Mouse (Mus musculus): ENCODE results near the gene Spg20. TPM values are rescaled to one million over a fixed set of nuclear protein-coding genes. Genes with fewer than 3 reads are reported as not detected.

Spg20 gene
- total and polyA plus RNA-seq, 3 experiments, result 18.5 to 23.3 TPM; not detected in 1

GRCm38 (mm10) chr3:55089291-55089690 is 22.6 kb upstream of the Spg20 start:
- TF ChIP-seq CHD1 (IDR thresholded peaks at IDR 0.05; ENCODE audit: low read depth, low read length) (no peak), MAZ (IDR thresholded peaks at IDR 0.05; ENCODE audit: low read depth, low read length) (no peak), ELF1 (IDR thresholded peaks at IDR 0.05; ENCODE audit: low read depth, low read length) (no peak), HCFC1 (IDR thresholded peaks at IDR 0.05; ENCODE audit: low read depth, low read length) (no peak), MXI1 (IDR thresholded peaks at IDR 0.05; ENCODE audit: low read depth, low read length) (no peak), ZMIZ1 (IDR thresholded peaks at IDR 0.05; ENCODE audit: low read depth, low read length) (no peak), RCOR1 (IDR thresholded peaks at IDR 0.05; ENCODE audit: low read depth, low read length) (no peak), GABPA (IDR thresholded peaks at IDR 0.05; ENCODE audit: low read depth, low read length) (no peak), POLR2AphosphoS5 (IDR thresholded peaks at IDR 0.05; ENCODE audit: borderline replicate concordance, low read depth, low read length) (no peak), SMC3 (IDR thresholded peaks at IDR 0.05; ENCODE audit: low read depth, low read length) (no peak), MYB (IDR thresholded peaks at IDR 0.05; ENCODE audit: low read depth, low read length) (no peak), POLR2AphosphoS2 (IDR thresholded peaks at IDR 0.05; ENCODE audit: low read length) (no peak), RAD21 (IDR thresholded peaks at IDR 0.05; ENCODE audit: low read depth, low read length) (no peak), E2F4 (IDR thresholded peaks at IDR 0.05; ENCODE audit: borderline replicate concordance, low read depth, low read length) (no peak), EP300 (IDR thresholded peaks at IDR 0.05; ENCODE audit: low read depth in 1 of 2, low read length in 2 of 2) (no peak), TCF12 (IDR thresholded peaks at IDR 0.05; ENCODE audit: low read depth, low read length) (no peak), ZNF384 (IDR thresholded peaks at IDR 0.05; ENCODE audit: low read depth, low read length) (no peak), UBTF (IDR thresholded peaks at IDR 0.05; ENCODE audit: borderline replicate concordance, insufficient read depth, low read depth, low read length) (no peak)
- Histone ChIP-seq H3K27me3 (ENCODE audit: control insufficient read depth in 1 of 2, insufficient read depth in 2 of 2, low read length in 2 of 2) (no peaks in the 10 kb centered on the region; a peak in 1 of 4 replicates), H3K4me1 (ENCODE audit: control insufficient read depth in 1 of 2, insufficient read depth in 2 of 2, low read length in 2 of 2) (peaks cover 6% of the 10 kb centered on the region in 2 experiments; a peak in 2 of 4 replicates), H3K36me3 (ENCODE audit: control insufficient read depth in 1 of 2, insufficient read depth in 2 of 2, low read length in 2 of 2) (0 out of 4 replicates have a peak, but pooled peaks cover 0 to 2% of the 10 kb centered on the region in 2 experiments), H3K27ac (ENCODE audit: control insufficient read depth, low read depth, low read length) (no peak overlapping the region), H3K9ac (ENCODE audit: control insufficient read depth, low read depth, low read length, poor library complexity, severe bottlenecking) (no peak overlapping the region), H3K79me2 (ENCODE audit: control insufficient read depth, insufficient read depth, low read length, poor library complexity) (no peaks in the 10 kb centered on the region), H3K9me3 (replicated peaks; ENCODE audit: insufficient read depth, low read length) (no peaks in the 10 kb centered on the region), H3K4me3 (ENCODE audit: control insufficient read depth in 1 of 2, insufficient read depth in 1 of 2, low read depth in 2 of 2, low read length in 2 of 2) (no peak overlapping the region)
- no peak for DNase-seq (ENCODE audit: low read depth, low spot score)

- Histone ChIP-seq H3K27me3 (ENCODE audit: control insufficient read depth in 1 of 2, insufficient read depth in 2 of 2, low read length in 2 of 2) (no peaks in the 10 kb centered on the region; a peak in 2 of 4 replicates), H3K36me3 (ENCODE audit: control insufficient read depth in 1 of 2, insufficient read depth in 2 of 2, low read length in 2 of 2) (no peaks in the 10 kb centered on the region), H3K9me3 (replicated peaks; ENCODE audit: insufficient read depth, low read length) (no peaks in the 10 kb centered on the region), H3K79me2 (ENCODE audit: control insufficient read depth, insufficient read depth, low read length, poor library complexity) (no peaks in the 10 kb centered on the region), H3K4me1 (ENCODE audit: control insufficient read depth in 1 of 2, insufficient read depth in 2 of 2, low read length in 2 of 2) (peaks cover 0 to 3% of the 10 kb centered on the region in 2 experiments; a peak in 1 of 4 replicates), H3K9ac (ENCODE audit: control insufficient read depth, low read depth, low read length, poor library complexity, severe bottlenecking) (no peak overlapping the region), H3K4me3 (ENCODE audit: control insufficient read depth in 1 of 2, insufficient read depth in 1 of 2, low read depth in 2 of 2, low read length in 2 of 2) (no peak overlapping the region), H3K27ac (ENCODE audit: control insufficient read depth, low read depth, low read length) (no peak overlapping the region)
- TF ChIP-seq TCF12 (IDR thresholded peaks at IDR 0.05; ENCODE audit: low read depth, low read length) (no peak), ZNF384 (IDR thresholded peaks at IDR 0.05; ENCODE audit: low read depth, low read length) (no peak), CTCF (IDR thresholded peaks at IDR 0.05 in 2 of 3, conservative IDR thresholded peaks at IDR 0.05 in 1 of 3; ENCODE audit: control insufficient read depth in 1 of 3, insufficient read depth in 1 of 3, low read depth in 2 of 3, low read length in 3 of 3, poor library complexity in 1 of 3, severe bottlenecking in 1 of 3) (no peak), MYB (IDR thresholded peaks at IDR 0.05; ENCODE audit: low read depth, low read length) (no peak), NRF1 (IDR thresholded peaks at IDR 0.05; ENCODE audit: insufficient read depth, low read depth, low read length, poor library complexity, severe bottlenecking) (no peak), MAX (IDR thresholded peaks at IDR 0.05; ENCODE audit: low read length) (no peak), E2F4 (IDR thresholded peaks at IDR 0.05; ENCODE audit: borderline replicate concordance, low read depth, low read length) (no peak), RCOR1 (IDR thresholded peaks at IDR 0.05; ENCODE audit: low read depth, low read length) (no peak), GATA1 (IDR thresholded peaks at IDR 0.05; ENCODE audit: low read depth, low read length) (no peak), POLR2A (IDR thresholded peaks at IDR 0.05; ENCODE audit: control insufficient read depth in 1 of 2, insufficient read depth in 1 of 2, low read depth in 1 of 2, low read length in 2 of 2, poor library complexity in 1 of 2) (no peak), BHLHE40 (IDR thresholded peaks at IDR 0.05; ENCODE audit: borderline replicate concordance, low read depth, low read length) (no peak), MEF2A (IDR thresholded peaks at IDR 0.05; ENCODE audit: extremely low read depth, insufficient replicate concordance, low read depth, low read length, poor library complexity, severe bottlenecking) (no peak)
- no peak for DNase-seq (ENCODE audit: low read depth, low spot score)
These were observed 18.7 kb upstream of the Spg20 start for GRCm38 (mm10) chr3:55093161-55093560.
